In the genomic region with DNA sequence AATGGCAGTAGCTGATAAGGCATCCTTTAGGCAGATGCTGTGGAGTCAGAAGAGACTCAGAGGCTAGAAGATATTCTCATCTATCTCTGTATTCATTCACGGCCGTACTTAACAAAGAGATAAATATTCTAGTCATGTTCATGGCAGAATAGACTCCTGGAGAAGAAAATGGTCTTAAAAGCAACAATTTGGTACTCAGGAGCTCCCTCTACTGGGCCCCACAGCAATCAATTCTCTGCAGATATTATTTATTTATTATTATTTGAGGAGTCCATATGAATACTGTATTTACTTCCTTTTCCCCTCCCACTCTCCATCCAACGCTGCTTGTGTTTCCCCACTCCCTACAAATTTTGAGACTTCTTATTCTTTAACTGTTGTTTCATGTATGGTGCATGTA, we compare ENCODE assay signal across 10 mouse cellular contexts. TPM values are rescaled to one million over a fixed set of nuclear protein-coding genes. Genes with fewer than 3 reads are reported as not detected.
DNase-seq lines count a peak whose midpoint lies in the region; ATAC-seq and TF ChIP-seq lines count a peak whose summit lies in the region.
"Had no signal": no experiment of that assay in that cellular context is flagged by ENCODE, and none has a peak within 500 bp of the region (broad histone marks: within the 10 kb centered on the region; RNA-seq: fewer than 3 reads in every experiment).

No protein-coding gene starts in this region.

- no peak overlapping the region for H3K4me3 ChIP-seq in layer of hippocampus, adult 2 months
- H3K4me3 ChIP-seq in forebrain, embryonic 11.5 days (ENCODE audit: low read depth, low read length), result no peak overlapping the region
- H3K4me3 ChIP-seq: erythroblast, embryonic 14.5 days; limb, embryonic 15.5 days had no signal

- H3K27me3 ChIP-seq in forebrain, embryonic 11.5 days (ENCODE audit: control insufficient read depth, insufficient read depth, low read length), result no peaks in the 10 kb centered on the region
- H3K27me3 ChIP-seq: limb, embryonic 15.5 days had no signal

- peak; percentile 81 for TF ChIP-seq CTCF in layer of hippocampus, adult 2 months (conservative IDR thresholded peaks at IDR 0.05)

- WGBS in forebrain, embryonic 11.5 days, result 54% methylated on average over 3 of the region's 3 CpGs

- no peaks in the 10 kb centered on the region for H3K36me3 ChIP-seq in forebrain, embryonic 11.5 days (ENCODE audit: control insufficient read depth, insufficient read depth, low read length)
- H3K36me3 ChIP-seq: limb, embryonic 15.5 days had no signal

- peak; percentile 18 for DNase-seq in adrenal gland, postnatal 25 days
- DNase-seq in adrenal gland, postnatal 4 days (ENCODE audit: low spot score in 2 of 2), result no peak
- peak; percentile 25 for DNase-seq in layer of hippocampus, adult 11-12 months (ENCODE audit: low spot score)
- DNase-seq in layer of hippocampus, postnatal 36 days, result no peak
- peak; percentile 59 for DNase-seq in NIH3T3 (ENCODE audit: low read depth)
- DNase-seq in layer of hippocampus, adult 2 months (ENCODE audit: low spot score in 2 of 2), result peak in 1 of 2 experiments; percentile 37
- DNase-seq in forebrain, embryonic 11.5 days (ENCODE audit: low spot score), result no peak

- no peak overlapping the region for H3K9ac ChIP-seq in forebrain, embryonic 11.5 days (ENCODE audit: low read length)
- H3K9ac ChIP-seq: limb, embryonic 15.5 days had no signal

- H3K4me1 ChIP-seq in forebrain, embryonic 11.5 days (replicated peaks; ENCODE audit: control insufficient read depth, insufficient read depth, low read length), result no peaks in the 10 kb centered on the region
- H3K4me1 ChIP-seq: limb, embryonic 15.5 days had no signal

- no peak overlapping the region for H3K27ac ChIP-seq in layer of hippocampus, adult 2 months
- no peak overlapping the region for H3K27ac ChIP-seq in forebrain, embryonic 11.5 days (ENCODE audit: low read depth, low read length)
- H3K27ac ChIP-seq: limb, embryonic 15.5 days had no signal

- H3K4me2 ChIP-seq in forebrain, embryonic 11.5 days (ENCODE audit: low read depth, low read length, severe bottlenecking), result no peak overlapping the region
- H3K4me2 ChIP-seq: limb, embryonic 15.5 days had no signal

- no peak for ATAC-seq in inflammation-experienced regulatory T-cells, adult 6 months
- no peak for ATAC-seq in forebrain, embryonic 11.5 days (replicated peaks; ENCODE audit: low FRiP score)

- H3K9me3 ChIP-seq in forebrain, embryonic 11.5 days (ENCODE audit: control insufficient read depth, low read length), result no peaks in the 10 kb centered on the region
- H3K9me3 ChIP-seq: limb, embryonic 15.5 days had no signal

RNA-seq across cellular contexts. Expression of a gene that starts 24.3 kb away (rescaled TPM):
- total RNA-seq in adrenal gland, postnatal 25 days (2021), result 4.3 and 7.6 TPM in 2 replicates
- total RNA-seq in adrenal gland, postnatal 4 days (2021), result 1 to 10 TPM; 7.7 to 8.0 TPM
- 10 to 100 TPM; 26.0 to 29.2 TPM for total RNA-seq in layer of hippocampus, postnatal 36 days (2021)
- 10 to 100 TPM; 26.8 to 30.8 TPM for total RNA-seq in layer of hippocampus, adult 2 months (2021)
- not detected for polyA plus RNA-seq in inflammation-experienced regulatory T-cells, adult 6 months (2017; shearing (Covaris generic))
- 1.6 and 1.7 TPM in 2 replicates for polyA plus RNA-seq in forebrain, embryonic 11.5 days (2014; fragmentation: Nextera tagmentation; extraction: Ambion mirVana)
- polyA plus RNA-seq: erythroblast, embryonic 14.5 days had no signal

RNA-seq across cellular contexts. Expression of a gene that starts 48.6 kb away (rescaled TPM):
- not detected in 2 replicates for total RNA-seq in adrenal gland, postnatal 25 days (2021)
- not detected for total RNA-seq in adrenal gland, postnatal 4 days (2021)
- total RNA-seq in layer of hippocampus, postnatal 36 days (2021), result not detected
- not detected for total RNA-seq in layer of hippocampus, adult 2 months (2021)
- not detected for polyA plus RNA-seq in inflammation-experienced regulatory T-cells, adult 6 months (2017; shearing (Covaris generic))
- polyA plus RNA-seq in forebrain, embryonic 11.5 days (2014; fragmentation: Nextera tagmentation; extraction: Ambion mirVana), result not detected in 2 replicates
- polyA plus RNA-seq: erythroblast, embryonic 14.5 days; limb, embryonic 15.5 days had no signal

Comparison
In these comparisons a context has a peak if more than half of its experiments do, and no peak if none do; other contexts are left out.
1. DNase-seq: peak in adrenal gland, postnatal 25 days (single experiment), layer of hippocampus, adult 11-12 months (single experiment) and NIH3T3 (single experiment); none in adrenal gland, postnatal 4 days (0 of 2), layer of hippocampus, postnatal 36 days (0 of 2) and forebrain, embryonic 11.5 days (single experiment).